Mouse (Mus musculus): ENCODE results near the gene Fam131b. TPM values are rescaled to one million over a fixed set of nuclear protein-coding genes. Genes with fewer than 3 reads are reported as not detected.

Gene Fam131b
- polyA plus RNA-seq (2015; fragmentation: Nextera tagmentation; extraction: Ambion mirVana): 0.05 TPM in 1 of 2 replicates, not detected in the other

- H3K27me3 ChIP-seq (ENCODE audit: insufficient read depth, low read length): peaks cover 15% of the 10 kb centered on the region; the same call in 1 of the 2 replicates
- ATAC-seq (replicated peaks; ENCODE audit: low FRiP score, low read depth) (peak; percentile 63), DNase-seq (ENCODE audit: low spot score) (peak; percentile 15)
- H3K4me1 ChIP-seq (replicated peaks; ENCODE audit: insufficient read depth, low read length): peaks cover 6% of the 10 kb centered on the region; the same call in 1 of the 2 replicates
- WGBS: under 1% methylated on average over 37 of the region's 68 CpGs
- TF ChIP-seq CTCF (IDR thresholded peaks at IDR 0.05; ENCODE audit: low read depth): no peak
- peak within 1 kb of the TSS; percentile 45 for H3K9ac ChIP-seq (ENCODE audit: low read depth, low read length)
- no peaks in the 10 kb centered on the region for H3K9me3 ChIP-seq (replicated peaks; ENCODE audit: low read length)
- H3K36me3 ChIP-seq (ENCODE audit: insufficient read depth, low read length): no peaks in the 10 kb centered on the region
- H3K27ac ChIP-seq: no peak within 1 kb of the TSS
- H3K4me3 ChIP-seq (replicated peaks; ENCODE audit: low read depth, low read length): peak within 1 kb of the TSS; percentile 42
- H3K4me2 ChIP-seq (ENCODE audit: low read length): peak within 1 kb of the TSS; percentile 89
These were observed at the start of gene Fam131b for GRCm38 (mm10) chr6:42324482-42325267. Gene Fam131b (minus strand): TSS chr6:42324643.

DNA sequence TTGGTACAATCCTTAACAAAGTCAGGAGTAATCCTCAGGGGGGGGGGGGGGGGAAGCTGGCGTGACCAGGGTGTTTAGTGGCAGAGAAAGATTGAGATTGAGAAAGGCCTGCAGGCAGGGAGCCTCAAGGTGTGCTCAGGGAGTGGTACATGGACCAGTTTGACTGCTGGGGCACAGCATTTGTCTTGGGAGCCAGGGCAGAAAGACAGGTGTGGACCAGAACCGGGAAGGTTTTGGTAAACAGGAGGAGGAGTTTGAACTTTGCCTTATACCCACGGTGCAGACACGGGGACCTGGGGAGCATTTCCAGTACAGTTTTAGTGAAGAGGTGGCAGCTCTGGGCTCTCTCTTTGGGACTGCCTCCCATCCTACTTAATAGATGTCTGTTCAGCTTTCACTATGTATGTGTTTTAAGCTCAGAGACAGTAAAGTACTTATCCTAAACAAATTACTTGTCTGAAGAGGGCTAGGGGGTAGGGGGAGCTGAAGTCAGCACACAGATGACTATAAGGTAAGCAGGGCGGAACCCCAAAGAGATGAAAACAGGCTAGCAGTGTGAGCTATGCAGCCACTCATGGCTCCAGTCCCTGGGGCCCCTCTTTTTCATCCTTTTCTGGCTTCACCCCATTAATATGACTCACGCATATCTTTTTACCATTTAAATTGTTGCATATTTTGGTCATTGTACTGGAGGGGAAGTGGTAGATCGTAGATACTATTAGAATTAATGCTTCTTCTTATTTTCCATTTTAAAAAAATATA lies 49.4 kb upstream of the Fam131b start:
- WGBS: 41% methylated on average over 7 of the region's 7 CpGs
- H3K9me3 ChIP-seq (replicated peaks; ENCODE audit: low read length): no peaks in the 10 kb centered on the region
- H3K4me1 ChIP-seq (replicated peaks; ENCODE audit: insufficient read depth, low read length): peaks cover 13% of the 10 kb centered on the region; the same call in 1 of the 2 replicates
- TF ChIP-seq CTCF (IDR thresholded peaks at IDR 0.05; ENCODE audit: low read depth): no peak
- H3K4me2 ChIP-seq (ENCODE audit: low read length): peak overlapping the region; percentile 94
- H3K27me3 ChIP-seq (ENCODE audit: insufficient read depth, low read length): no peaks in the 10 kb centered on the region
- no peaks in the 10 kb centered on the region for H3K36me3 ChIP-seq (ENCODE audit: insufficient read depth, low read length)
- ATAC-seq (replicated peaks; ENCODE audit: low FRiP score, low read depth): peak; percentile 3; the same call in 1 of the 2 replicates
- DNase-seq (ENCODE audit: low spot score): no peak
- H3K9ac ChIP-seq (ENCODE audit: low read depth, low read length): 0 out of 2 replicates have a peak overlapping the region, but pooled peaks have one; percentile 25
- peak overlapping the region; percentile 51 for H3K4me3 ChIP-seq (replicated peaks; ENCODE audit: low read depth, low read length)
- H3K27ac ChIP-seq: no peak overlapping the region

GRCm38 (mm10) chr6:42372816-42373547 lies 48.5 kb upstream of the Fam131b start, which contains the start of gene Epha1:
Gene Epha1 (minus strand): TSS chr6:42373268.
- WGBS: 2% methylated on average over 33 of the region's 36 CpGs

DNA sequence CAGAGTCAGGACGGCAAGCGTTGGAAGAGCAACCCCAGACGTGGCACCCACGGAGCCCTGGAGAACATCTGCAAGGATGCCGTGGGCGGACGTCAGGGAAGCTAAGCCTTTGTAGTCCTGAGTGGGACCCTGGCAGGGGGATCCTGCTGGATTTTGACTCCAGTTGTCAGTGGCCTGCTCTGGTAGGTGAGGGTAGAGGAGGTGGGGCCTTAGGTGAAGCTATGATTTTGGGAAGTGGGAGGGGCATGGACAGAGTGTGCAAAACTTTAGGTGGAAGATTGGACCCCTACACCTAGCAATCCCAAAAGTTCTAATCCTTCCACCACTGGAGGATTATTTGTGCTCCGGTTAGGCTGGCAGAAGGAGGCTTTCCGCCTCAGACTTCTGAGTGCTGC lies 48.0 kb upstream of the Fam131b start:
- no peaks in the 10 kb centered on the region for H3K9me3 ChIP-seq (replicated peaks; ENCODE audit: low read length)
- H3K27ac ChIP-seq: no peak overlapping the region
- ATAC-seq (replicated peaks; ENCODE audit: low FRiP score, low read depth): 0 out of 2 replicates have a peak, but pooled peaks have one; percentile 8
- H3K9ac ChIP-seq (ENCODE audit: low read depth, low read length): peak overlapping the region; percentile 57
- peak overlapping the region; percentile 94 for H3K4me2 ChIP-seq (ENCODE audit: low read length)
- TF ChIP-seq CTCF (IDR thresholded peaks at IDR 0.05; ENCODE audit: low read depth): no peak
- DNase-seq (ENCODE audit: low spot score): no peak
- H3K36me3 ChIP-seq (ENCODE audit: insufficient read depth, low read length): no peaks in the 10 kb centered on the region
- peaks cover 13% of the 10 kb centered on the region; the same call in 1 of the 2 replicates for H3K4me1 ChIP-seq (replicated peaks; ENCODE audit: insufficient read depth, low read length)
- H3K27me3 ChIP-seq (ENCODE audit: insufficient read depth, low read length): no peaks in the 10 kb centered on the region
- 27% methylated on average over 9 of the region's 9 CpGs for WGBS
- H3K4me3 ChIP-seq (replicated peaks; ENCODE audit: low read depth, low read length): peak overlapping the region; percentile 51

More at GRCm38 (mm10) chr6:42372816-42373547, 48.5 kb upstream of the Fam131b start, which contains the start of gene Epha1:
- DNase-seq (ENCODE audit: low spot score): peak; percentile 84
- Histone ChIP-seq H3K9me3 (replicated peaks; ENCODE audit: low read length) (no peaks in the 10 kb centered on the region), H3K4me2 (ENCODE audit: low read length) (peak within 1 kb of the TSS; percentile 94), H3K9ac (ENCODE audit: low read depth, low read length) (peak within 1 kb of the TSS; percentile 57), H3K27me3 (ENCODE audit: insufficient read depth, low read length) (no peaks in the 10 kb centered on the region), H3K36me3 (ENCODE audit: insufficient read depth, low read length) (no peaks in the 10 kb centered on the region), H3K27ac (no peak within 1 kb of the TSS), H3K4me1 (replicated peaks; ENCODE audit: insufficient read depth, low read length) (peaks cover 13% of the 10 kb centered on the region; the same call in 1 of the 2 replicates), H3K4me3 (replicated peaks; ENCODE audit: low read depth, low read length) (peak within 1 kb of the TSS; percentile 51)
- peak; percentile 68 for TF ChIP-seq CTCF (IDR thresholded peaks at IDR 0.05; ENCODE audit: low read depth)
- ATAC-seq (replicated peaks; ENCODE audit: low FRiP score, low read depth): peak; percentile 85

- Histone ChIP-seq H3K9me3 (replicated peaks; ENCODE audit: low read length) (no peaks in the 10 kb centered on the region), H3K27ac (no peak overlapping the region), H3K9ac (ENCODE audit: low read depth, low read length) (no peak overlapping the region), H3K4me3 (replicated peaks; ENCODE audit: low read depth, low read length) (peak overlapping the region; percentile 51; the same call in 1 of the 2 replicates), H3K27me3 (ENCODE audit: insufficient read depth, low read length) (no peaks in the 10 kb centered on the region), H3K4me2 (ENCODE audit: low read length) (peak overlapping the region; percentile 94), H3K4me1 (replicated peaks; ENCODE audit: insufficient read depth, low read length) (peaks cover 13% of the 10 kb centered on the region; the same call in 1 of the 2 replicates), H3K36me3 (ENCODE audit: insufficient read depth, low read length) (no peaks in the 10 kb centered on the region)
- no peak for TF ChIP-seq CTCF (IDR thresholded peaks at IDR 0.05; ENCODE audit: low read depth)
- ATAC-seq (replicated peaks; ENCODE audit: low FRiP score, low read depth) (no peak), DNase-seq (ENCODE audit: low spot score) (no peak)
- 13% methylated on average over 3 of the region's 3 CpGs for WGBS
These were observed 47.6 kb upstream of the Fam131b start for GRCm38 (mm10) chr6:42372001-42372400.
